Mouse (Mus musculus): ENCODE data around the gene Fbxl14.

GRCm38 (mm10) chr6:119434394-119434793 lies 45.1 kb upstream of the Fbxl14 start:
- TF ChIP-seq CTCF (conservative IDR thresholded peaks at IDR 0.05; ENCODE audit: insufficient read depth, insufficient read length, low read depth, low read length) (no peak), POLR2A (IDR thresholded peaks at IDR 0.05; ENCODE audit: low read depth, low read length) (no peak)
